Mouse (Mus musculus) embryonic fibroblast, embryonic 13.5 days (primary cell): ENCODE data around the gene Slc26a9. TPM values are rescaled to one million over a fixed set of nuclear protein-coding genes. Genes with fewer than 3 reads are reported as not detected.

Experiments used
- H3K27ac ChIP-seq: 2 replicates; pipeline ENCODE4 v1.5.1; 2012; ENCODE audit warnings: low read length, control low read depth, inconsistent platforms; ENCODE audit not compliant: insufficient read depth
- H3K4me1 ChIP-seq: 2 replicates; pipeline ENCODE4 v1.6.1; 2011; ENCODE audit warnings: low read length; ENCODE audit not compliant: control insufficient read depth, insufficient read depth
- H3K4me3 ChIP-seq: 2 replicates; pipeline ENCODE4 v1.5.1; 2011; ENCODE audit warnings: mild to moderate bottlenecking, control low read depth, low read length; ENCODE audit not compliant: insufficient read depth
- CTCF ChIP-seq: IDR thresholded peaks from 2 replicates; pipeline ENCODE4 v1.5.1; 2011; ENCODE audit warnings: mild to moderate bottlenecking, control low read depth, low read length, moderate library complexity, borderline replicate concordance; ENCODE audit not compliant: insufficient read depth
- POLR2A ChIP-seq: IDR thresholded peaks from 2 replicates; pipeline ENCODE4 v1.6.1; 2011; ENCODE audit warnings: low read depth, mild to moderate bottlenecking, control low read depth, low read length, moderate library complexity
- polyA plus RNA-seq: library from polyadenylated mRNA; stranded (reverse); fragments of >200 nt; gene quantifications from 2 replicates; pipeline ENCODE4 v1.2.4, GENCODE M21; 2011; ENCODE audit warnings: low read depth; ENCODE audit not compliant: missing spikeins, insufficient read length

The Slc26a9 gene
- polyA plus RNA-seq, 1 experiment = not detected

DNA sequence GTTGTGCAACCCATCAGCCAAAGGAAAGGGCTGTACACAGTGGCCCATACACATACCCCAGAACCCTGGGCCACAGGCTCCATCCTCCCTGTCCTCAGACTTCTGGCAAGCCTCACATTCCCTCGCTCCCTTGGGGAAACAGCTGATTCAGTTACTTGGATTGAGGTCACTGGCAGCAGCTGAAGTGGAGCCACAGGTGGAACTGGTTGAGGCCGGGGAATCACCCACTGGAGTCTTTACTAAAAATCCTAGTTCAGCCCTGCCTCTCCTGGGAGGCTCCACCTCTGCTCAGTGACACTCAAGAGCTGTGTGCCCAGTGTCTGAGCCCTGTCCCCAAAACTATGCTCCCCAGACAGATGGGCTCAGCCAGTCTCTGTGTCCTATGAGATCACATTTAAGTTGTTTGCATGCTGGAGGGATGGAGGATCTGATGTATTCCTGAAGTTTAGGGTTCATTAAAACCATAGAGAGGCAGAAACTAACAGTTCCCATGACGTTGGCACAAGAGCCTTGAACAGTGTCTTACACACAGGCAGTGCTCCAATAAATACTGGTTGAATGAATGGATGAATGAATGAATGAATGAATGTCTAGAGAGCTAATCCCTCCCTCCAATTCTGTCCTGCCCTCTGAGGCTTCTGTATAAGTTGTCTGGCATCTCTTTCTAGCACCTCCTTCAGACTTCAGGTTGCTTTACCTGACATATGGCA, 7.5 kb downstream of the Slc26a9 start:
- TF ChIP-seq POLR2A (no peak), CTCF (no peak)
- Histone ChIP-seq H3K4me1 (peaks cover 5% of the 10 kb centered on the region), H3K4me3 (no peak overlapping the region), H3K27ac (no peak overlapping the region)

DNA sequence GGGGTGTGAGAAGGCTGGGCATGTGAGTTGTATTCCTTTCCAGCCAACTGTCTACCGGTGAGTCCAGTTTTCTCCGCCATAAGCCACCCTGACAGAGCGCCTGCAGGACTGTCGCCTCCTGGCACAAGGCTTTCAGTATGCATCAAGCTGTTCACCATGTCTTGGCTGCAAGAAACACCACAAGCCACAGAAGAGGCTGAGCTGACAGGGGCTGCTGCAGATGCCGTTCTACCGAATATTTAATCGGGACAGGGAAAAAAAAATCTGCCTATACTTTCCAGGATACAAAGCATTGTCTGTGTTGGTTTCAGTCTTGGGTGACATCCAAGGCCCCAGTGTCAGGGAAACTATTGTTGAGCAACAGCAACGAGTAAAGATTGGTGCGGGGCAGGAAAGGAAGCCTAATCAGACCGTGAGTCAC, 8.1 kb downstream of the Slc26a9 start:
- Histone ChIP-seq H3K4me3 (no peak overlapping the region), H3K4me1 (peaks cover 5% of the 10 kb centered on the region), H3K27ac (no peak overlapping the region)
- no peak for TF ChIP-seq POLR2A
- TF ChIP-seq CTCF = no peak

DNA sequence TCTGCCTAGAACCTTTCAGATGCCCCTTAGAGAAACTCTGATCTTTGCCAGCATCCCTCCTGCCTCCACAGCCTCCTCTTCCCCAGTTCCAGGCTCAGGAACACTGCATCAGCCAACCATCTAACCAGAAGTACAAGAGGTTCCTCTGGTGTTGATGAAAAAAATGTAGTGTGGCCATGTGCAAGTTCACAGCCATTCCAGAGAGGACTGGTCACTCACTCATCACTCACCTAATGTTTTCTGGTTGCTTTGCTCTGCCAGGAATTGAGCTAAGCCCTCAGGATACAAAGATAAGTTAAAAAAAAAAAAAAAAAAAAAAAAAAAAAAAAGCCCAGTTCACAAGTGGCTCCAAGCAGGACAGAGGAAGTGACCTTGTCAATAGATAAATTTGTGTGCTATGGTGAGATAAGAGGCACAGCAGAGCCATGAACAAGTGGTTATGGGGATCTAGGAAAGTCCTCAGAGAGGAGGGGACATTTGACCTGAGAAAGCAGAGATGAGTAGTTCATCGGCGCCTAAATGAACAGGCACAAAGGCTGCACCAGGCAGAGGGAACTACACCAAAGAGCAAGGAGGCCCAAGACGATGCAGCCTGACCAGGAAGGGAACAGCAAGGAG, 10.5 kb downstream of the Slc26a9 start:
- Histone ChIP-seq H3K4me1 (peaks cover 5% of the 10 kb centered on the region), H3K27ac (no peak overlapping the region), H3K4me3 (no peak overlapping the region)
- no peak for TF ChIP-seq POLR2A
- TF ChIP-seq CTCF = no peak

DNA sequence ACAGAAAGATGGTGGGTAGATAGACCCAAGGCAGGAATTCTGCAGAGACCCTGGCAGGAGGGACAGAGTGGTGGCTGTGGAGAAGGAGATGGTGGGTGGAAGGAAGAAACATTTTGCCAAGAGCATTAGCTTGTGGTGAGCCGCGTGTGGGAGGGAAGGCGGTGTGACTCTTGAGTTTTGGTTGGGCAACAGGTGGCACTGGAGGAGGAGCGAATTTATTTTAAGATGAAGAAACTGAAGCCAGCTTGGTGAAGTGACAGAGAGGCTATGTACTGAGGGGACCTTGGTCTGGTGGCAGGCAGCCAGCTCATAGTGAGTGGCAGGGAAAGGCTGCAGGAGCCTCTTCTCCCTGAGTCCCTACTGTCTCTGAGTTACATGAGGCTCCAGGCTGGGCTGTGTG, 11.1 kb downstream of the Slc26a9 start:
- TF ChIP-seq CTCF (no peak), POLR2A (no peak)
- Histone ChIP-seq H3K27ac (no peak overlapping the region), H3K4me3 (no peak overlapping the region), H3K4me1 (peaks cover 5% of the 10 kb centered on the region)

DNA sequence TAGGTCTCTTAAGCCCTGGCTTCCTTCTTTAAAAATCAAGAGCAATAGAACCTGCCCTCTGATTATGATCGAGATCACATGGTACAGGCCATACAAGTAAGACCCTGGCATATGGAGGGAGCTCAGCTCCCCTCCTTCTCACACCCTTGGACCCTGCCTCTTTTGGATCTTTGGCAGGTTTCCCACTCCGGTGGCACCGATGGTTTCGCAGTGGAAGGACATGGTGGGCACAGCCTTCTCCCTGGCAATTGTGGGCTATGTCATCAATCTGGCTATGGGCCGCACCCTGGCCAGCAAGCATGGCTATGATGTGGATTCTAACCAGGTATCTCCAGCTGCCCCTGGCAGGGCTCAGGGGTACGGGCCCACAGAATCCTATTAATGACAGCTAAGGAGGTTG, 13.4 kb downstream of the Slc26a9 start:
- no peak for TF ChIP-seq POLR2A
- TF ChIP-seq CTCF = no peak
- Histone ChIP-seq H3K4me3 (no peak overlapping the region), H3K27ac (no peak overlapping the region), H3K4me1 (peaks cover under 1% of the 10 kb centered on the region; the same call in 1 of the 2 replicates)

DNA sequence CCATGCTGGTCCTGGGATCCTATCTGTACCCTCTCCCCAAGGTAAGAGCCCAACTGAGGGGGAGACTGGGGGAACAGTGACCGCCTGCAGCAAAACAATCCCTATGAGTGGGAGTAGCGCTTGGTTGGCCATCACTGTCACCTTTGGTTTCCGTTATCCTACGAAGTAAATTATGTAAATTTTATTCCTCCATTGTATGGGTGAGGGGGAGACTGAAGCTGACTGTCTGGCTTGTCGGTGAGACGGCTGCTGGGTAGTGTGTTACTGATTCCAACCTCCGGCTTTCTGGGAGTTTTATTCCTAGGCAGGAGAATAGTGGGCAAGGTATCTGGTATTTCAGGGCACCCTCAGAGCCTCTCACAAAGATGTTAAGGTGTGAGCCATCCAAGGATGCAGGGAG, 15.0 kb downstream of the Slc26a9 start:
- Histone ChIP-seq H3K27ac (no peak overlapping the region), H3K4me1 (no peaks in the 10 kb centered on the region), H3K4me3 (no peak overlapping the region)
- no peak for TF ChIP-seq CTCF
- TF ChIP-seq POLR2A = no peak

DNA sequence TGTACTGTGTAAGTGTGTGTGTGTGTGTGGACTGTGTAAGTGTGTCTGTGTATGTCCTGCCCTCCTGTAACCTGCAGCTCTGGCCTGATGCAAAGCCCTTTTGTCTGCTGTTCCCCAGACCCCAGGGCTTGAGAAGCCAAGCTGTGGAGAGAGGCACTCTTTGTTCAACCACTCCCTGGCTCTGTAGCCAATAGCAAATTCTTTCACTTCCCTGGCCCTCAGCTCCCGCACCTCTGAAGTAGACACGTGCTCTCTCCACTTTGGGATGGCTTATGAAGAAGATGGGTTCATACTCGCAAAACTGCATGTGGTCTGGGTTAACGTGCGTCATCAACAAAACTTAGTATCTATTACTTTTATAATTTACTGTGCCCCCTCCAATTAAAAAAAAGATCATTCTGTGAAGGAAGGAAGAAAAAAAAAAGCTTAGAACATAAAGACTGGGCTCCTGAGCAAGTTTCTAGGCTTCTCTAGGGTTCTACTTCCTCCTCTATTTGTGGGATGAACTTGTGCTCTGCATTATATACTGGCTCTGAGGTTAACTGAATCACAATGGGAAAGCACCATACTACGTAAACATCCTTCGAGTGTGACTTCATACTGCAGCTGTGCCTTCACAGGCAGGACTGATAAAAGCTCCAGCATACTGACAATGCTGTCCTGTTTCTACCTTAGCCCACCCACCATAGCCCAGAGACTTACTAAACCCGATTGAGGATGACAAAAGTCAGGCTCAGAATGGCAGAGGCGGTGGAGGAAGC, 16.0 kb downstream of the Slc26a9 start:
- no peaks in the 10 kb centered on the region for H3K4me1 ChIP-seq

DNA sequence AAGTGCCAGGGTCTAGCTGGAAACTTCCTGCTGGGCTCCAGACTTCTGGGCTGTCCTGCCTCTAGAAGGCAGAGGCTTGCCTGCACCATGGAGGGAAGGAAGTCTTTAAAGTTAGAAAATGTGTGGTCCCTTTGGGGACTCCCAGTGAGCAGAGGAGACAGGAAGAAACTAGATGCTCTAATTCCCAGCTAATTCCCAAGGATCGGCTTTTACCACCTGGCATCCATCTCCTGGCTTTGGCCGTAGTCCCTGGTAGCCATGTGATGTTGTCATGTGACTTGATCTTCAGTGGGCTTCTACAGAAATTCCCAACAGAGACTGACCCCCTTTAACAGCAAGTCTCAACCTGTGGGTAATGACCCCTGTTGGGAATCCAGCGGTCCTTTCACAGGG, 16.6 kb downstream of the Slc26a9 start:
- Histone ChIP-seq H3K4me3 (no peak overlapping the region), H3K4me1 (no peaks in the 10 kb centered on the region), H3K27ac (no peak overlapping the region)
- TF ChIP-seq CTCF (no peak), POLR2A (no peak)

More for the DNA sequence above, 16.0 kb downstream of the Slc26a9 start:
- no peak overlapping the region for H3K4me3 ChIP-seq
- no peak overlapping the region for H3K27ac ChIP-seq
- no peak for TF ChIP-seq CTCF
- no peak for TF ChIP-seq POLR2A

DNA sequence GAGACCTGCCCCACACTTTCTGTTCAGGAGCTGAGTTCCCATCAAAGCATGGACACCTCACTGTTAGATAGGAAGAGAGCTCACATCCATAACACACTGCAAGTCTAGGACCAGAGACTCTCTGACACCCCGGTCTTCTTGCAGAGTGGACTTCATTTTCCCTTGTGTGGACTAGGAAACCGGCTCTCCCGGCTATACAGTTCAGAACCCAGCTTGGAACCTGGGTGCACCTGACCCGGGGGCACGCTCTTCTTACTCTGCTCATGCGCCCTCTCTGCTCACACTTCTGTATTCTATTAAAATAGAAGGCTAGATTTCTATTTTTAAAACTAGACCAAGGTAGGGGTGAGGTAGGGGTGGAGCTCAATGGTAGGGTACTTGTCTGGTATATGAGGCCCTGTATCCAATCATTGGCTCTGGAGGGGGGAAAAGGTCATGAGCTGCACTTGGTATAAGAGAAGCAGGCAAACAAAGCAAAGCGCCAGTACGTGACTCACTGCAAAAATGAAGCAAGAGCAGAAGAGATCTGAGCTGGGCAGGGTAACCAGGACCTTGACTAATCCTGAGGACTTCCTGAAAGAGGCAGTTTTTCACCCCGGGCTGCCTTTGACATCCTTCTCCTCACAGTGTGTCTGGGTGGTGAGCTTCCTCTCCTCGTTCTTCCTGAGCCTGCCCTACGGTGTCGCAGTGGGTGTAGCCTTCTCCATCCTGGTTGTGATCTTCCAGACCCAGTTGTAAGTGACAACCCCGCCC, 17.4 kb downstream of the Slc26a9 start:
- TF ChIP-seq CTCF (no peak), POLR2A (no peak)
- H3K4me1 ChIP-seq = no peaks in the 10 kb centered on the region
- H3K27ac ChIP-seq = no peak overlapping the region
- H3K4me3 ChIP-seq = no peak overlapping the region

DNA sequence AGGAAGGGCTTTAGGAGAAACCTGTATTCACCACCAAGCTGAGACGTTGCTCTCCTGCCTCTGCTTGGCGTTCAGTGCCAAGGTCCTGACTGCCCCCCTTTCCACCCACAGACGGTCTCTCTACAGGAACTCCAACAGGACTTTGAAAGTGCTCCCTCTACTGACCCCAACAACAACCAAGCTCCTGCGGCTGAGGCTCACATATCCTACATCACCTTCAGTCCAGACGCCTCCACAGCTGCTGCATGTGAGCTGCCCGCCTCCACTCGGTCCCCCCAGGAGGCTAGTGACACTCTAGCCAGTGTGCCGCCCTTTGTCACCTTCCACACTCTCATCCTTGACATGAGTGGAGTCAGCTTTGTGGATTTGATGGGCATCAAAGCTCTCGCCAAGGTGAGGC, 19.9 kb downstream of the Slc26a9 start:
- Histone ChIP-seq H3K27ac (no peak overlapping the region), H3K4me3 (no peak overlapping the region), H3K4me1 (no peaks in the 10 kb centered on the region)
- no peak for TF ChIP-seq POLR2A
- no peak for TF ChIP-seq CTCF
